Mouse (Mus musculus) embryonic facial prominence, embryonic 11.5 days (tissue): ENCODE measurements around the gene Btrc. TPM values are rescaled to one million over a fixed set of nuclear protein-coding genes. Genes with fewer than 3 reads are reported as not detected.
"Not testable (repeated sequence)": the region's sequence is repeated elsewhere in the genome, so short reads cannot be mapped to it uniquely, and the experiment has no call there.

ENCODE experiments used
- ATAC-seq: fragments of 200-750 bp; cut with Nextera tagmentation; replicated peaks from 2 replicates; pipeline ENCODE4 v1.8.0; 2017; ENCODE audit warnings: low read depth; ENCODE audit not compliant: insufficient number of reproducible peaks, low FRiP score, low TSS enrichment
- DNase-seq: peaks from one replicate; pipeline ENCODE4 v3.0.0-alpha.2; 2015; ENCODE audit warnings: low spot score
- H3K27ac ChIP-seq: fragments of 300-500 bp; sonication (generic); replicated peaks from 2 replicates; pipeline ENCODE4 v1.5.1; 2014; ENCODE audit warnings: mild to moderate bottlenecking, low read depth, low read length, control low read depth
- H3K27me3 ChIP-seq: fragments of 300-500 bp; sonication (generic); 2 replicates; pipeline ENCODE4 v1.6.1; 2014; ENCODE audit warnings: mild to moderate bottlenecking, low read length, moderate library complexity, mixed read lengths; ENCODE audit not compliant: control insufficient read depth, insufficient read depth
- H3K36me3 ChIP-seq: fragments of 300-500 bp; sonication (generic); replicated peaks from 2 replicates; pipeline ENCODE4 v1.6.1; 2014; ENCODE audit warnings: low read depth, mild to moderate bottlenecking, low read length, moderate library complexity, mixed read lengths; ENCODE audit not compliant: control insufficient read depth, insufficient read depth
- H3K4me1 ChIP-seq: fragments of 300-500 bp; sonication (generic); 2 replicates; pipeline ENCODE4 v1.6.1; 2014; ENCODE audit warnings: low read length, mixed read lengths; ENCODE audit not compliant: control insufficient read depth, insufficient read depth
- H3K4me2 ChIP-seq: fragments of 300-500 bp; sonication (generic); 2 replicates; pipeline ENCODE4 v1.6.1; 2014; ENCODE audit warnings: low read depth, mild to moderate bottlenecking, control low read depth, low read length, moderate library complexity
- H3K4me3 ChIP-seq: fragments of 300-500 bp; sonication (generic); 2 replicates; pipeline ENCODE4 v1.5.1; 2014; ENCODE audit warnings: low read depth, low read length, control low read depth
- H3K9ac ChIP-seq: fragments of 300-500 bp; sonication (generic); replicated peaks from 2 replicates; pipeline ENCODE4 v1.6.1; 2014; ENCODE audit warnings: mild to moderate bottlenecking, control low read depth, low read length
- H3K9me3 ChIP-seq: fragments of 300-500 bp; sonication (generic); replicated peaks from 2 replicates; pipeline ENCODE4 v1.6.1; 2016; ENCODE audit warnings: mild to moderate bottlenecking, low read length, inconsistent platforms, mixed read lengths; ENCODE audit not compliant: control insufficient read depth
- WGBS: fragments of 180-500 bp; shearing (Covaris S2); extraction: QIAGEN DNeasy Blood & Tissue Kit; methylation state at CpG from one replicate; pipeline ENCODE4 v1.1.7; 2014; 5-methylcytosine and 5-hydroxymethylcytosine counted together
- polyA plus RNA-seq: library from polyadenylated mRNA; unstranded; fragments of >200 nt; fragmentation: Nextera tagmentation; extraction: Ambion mirVana; gene quantifications from 2 replicates; pipeline ENCODE4 v1.2.1, GENCODE M21; 2014

Btrc gene
- polyA plus RNA-seq, 1 experiment from 2014 or later, result 56.0 TPM

- DNase-seq (no peak), ATAC-seq (no peak)
- Histone ChIP-seq H3K4me3 (no peak overlapping the region), H3K9ac (no peak overlapping the region), H3K27me3 (no peaks in the 10 kb centered on the region), H3K4me1 (no peaks in the 10 kb centered on the region), H3K4me2 (no peak overlapping the region), H3K9me3 (no peaks in the 10 kb centered on the region), H3K27ac (no peak overlapping the region), H3K36me3 (no peaks in the 10 kb centered on the region)
- whole genome bisulfite sequencing, result 67% methylated on average over 4 of the region's 4 CpGs
These were observed 15.3 kb upstream of the Btrc start for GRCm38 (mm10) chr19:45348188-45348587.

DNA sequence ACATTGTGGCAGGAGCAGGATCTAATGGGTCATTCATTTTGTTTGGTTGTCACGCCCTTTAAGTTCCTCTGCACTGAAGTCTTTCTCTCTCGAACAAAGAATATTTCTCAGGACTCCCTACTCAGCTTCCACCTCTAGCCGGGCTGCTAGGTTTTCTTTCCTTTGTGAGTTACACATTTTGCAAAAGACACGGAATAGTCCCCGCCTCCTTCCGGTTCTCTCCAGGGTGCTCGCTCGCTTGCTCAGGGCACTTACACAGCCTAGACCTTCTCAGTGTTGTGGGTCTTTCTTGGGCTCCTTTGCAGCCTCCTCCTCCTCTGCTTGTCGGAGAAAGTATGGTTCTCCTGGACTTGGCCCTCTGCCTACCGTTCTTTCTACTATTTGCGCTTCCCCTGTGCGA lies 13.1 kb upstream of the Btrc start:
- H3K9me3 ChIP-seq, result no peaks in the 10 kb centered on the region
- H3K36me3 ChIP-seq, result no peaks in the 10 kb centered on the region
- H3K4me3 ChIP-seq, result no peak overlapping the region
- DNase-seq (no peak), ATAC-seq (no peak)
- no peak overlapping the region for H3K4me2 ChIP-seq
- no peak overlapping the region for H3K9ac ChIP-seq
- H3K27ac ChIP-seq, result no peak overlapping the region
- no peaks in the 10 kb centered on the region for H3K27me3 ChIP-seq
- 62% methylated on average over 12 of the region's 12 CpGs for WGBS
- H3K4me1 ChIP-seq, result no peaks in the 10 kb centered on the region

GRCm38 (mm10) chr19:45352706-45353105 lies 10.8 kb upstream of the Btrc start:
- ATAC-seq, H3K4me3 ChIP-seq, H3K27me3 ChIP-seq, H3K9ac ChIP-seq, H3K9me3 ChIP-seq, H3K4me1 ChIP-seq, DNase-seq, H3K27ac ChIP-seq, H3K36me3 ChIP-seq, H3K4me2 ChIP-seq: not testable (repeated sequence)
- 84% methylated on average over 7 of the region's 7 CpGs for WGBS

DNA sequence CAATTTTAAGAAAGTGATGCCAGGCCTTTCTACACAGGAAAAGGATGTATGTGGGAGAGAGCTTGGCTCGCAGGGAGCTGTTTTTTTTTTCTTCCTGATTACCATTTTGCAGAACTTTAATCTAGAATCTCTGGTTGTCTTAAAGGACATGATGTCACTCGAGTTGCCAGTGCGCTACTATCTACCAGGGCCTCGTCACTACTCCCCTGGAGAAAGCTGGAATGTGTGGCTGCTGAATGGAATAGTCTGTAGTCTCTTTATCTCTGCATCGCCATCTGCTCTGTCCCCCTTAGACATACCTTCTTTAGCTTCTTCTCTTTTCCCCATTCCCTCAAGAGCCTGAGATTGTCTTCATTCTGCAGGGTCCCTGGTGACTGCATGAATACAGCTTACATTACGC lies 7.9 kb upstream of the Btrc start:
- ATAC-seq (no peak), DNase-seq (no peak)
- no peaks in the 10 kb centered on the region for H3K27me3 ChIP-seq
- no peaks in the 10 kb centered on the region for H3K36me3 ChIP-seq
- no peaks in the 10 kb centered on the region for H3K4me1 ChIP-seq
- no peak overlapping the region for H3K4me3 ChIP-seq
- H3K27ac ChIP-seq, result no peak overlapping the region
- no peak overlapping the region for H3K4me2 ChIP-seq
- H3K9ac ChIP-seq, result no peak overlapping the region
- WGBS, result 82% methylated on average over 6 of the region's 6 CpGs
- no peaks in the 10 kb centered on the region for H3K9me3 ChIP-seq

- H3K36me3 ChIP-seq, H3K27ac ChIP-seq, H3K27me3 ChIP-seq, H3K4me2 ChIP-seq, ATAC-seq, H3K4me3 ChIP-seq, H3K9ac ChIP-seq, H3K9me3 ChIP-seq, H3K4me1 ChIP-seq, DNase-seq: not testable (repeated sequence)
- 80% methylated on average over 6 of the region's 6 CpGs for WGBS
These were observed 6.7 kb upstream of the Btrc start for GRCm38 (mm10) chr19:45356868-45357267.

DNA sequence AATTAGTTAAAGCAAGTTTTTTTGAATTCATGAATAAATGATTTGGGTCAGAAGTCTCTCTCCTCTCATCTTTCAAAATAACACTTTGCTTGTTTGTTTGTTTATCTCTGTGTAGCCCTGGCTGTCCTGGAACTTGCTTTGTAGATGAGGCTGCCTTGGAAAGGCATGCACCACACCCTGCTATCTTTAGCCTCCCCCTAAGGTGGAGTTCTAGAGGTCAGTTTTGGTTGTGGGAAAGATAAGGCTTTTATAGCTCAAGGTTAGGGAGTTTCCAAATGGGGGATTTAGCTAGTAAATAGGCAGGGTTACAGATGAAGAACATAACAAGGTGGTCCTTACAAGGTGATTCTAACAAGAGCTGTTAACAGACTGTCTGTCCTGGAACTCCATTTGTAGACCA lies 3.0 kb upstream of the Btrc start:
- no peaks in the 10 kb centered on the region for H3K36me3 ChIP-seq
- no peak overlapping the region for H3K27ac ChIP-seq
- no peaks in the 10 kb centered on the region for H3K27me3 ChIP-seq
- no peaks in the 10 kb centered on the region for H3K4me1 ChIP-seq
- no peak for ATAC-seq
- H3K4me3 ChIP-seq, result no peak overlapping the region
- H3K9ac ChIP-seq, result no peak overlapping the region
- H3K4me2 ChIP-seq, result no peak overlapping the region
- no peaks in the 10 kb centered on the region for H3K9me3 ChIP-seq
- no peak for DNase-seq

- no peaks in the 10 kb centered on the region for H3K9me3 ChIP-seq
- H3K27me3 ChIP-seq, result no peaks in the 10 kb centered on the region
- peak; percentile 67 for DNase-seq
- peak overlapping the region; percentile 85 for H3K9ac ChIP-seq
- H3K4me1 ChIP-seq, result no peaks in the 10 kb centered on the region
- H3K27ac ChIP-seq, result peak overlapping the region; percentile 85
- under 1% methylated on average over 20 of the region's 20 CpGs for WGBS
- H3K4me3 ChIP-seq, result peak overlapping the region; percentile 78
- peak overlapping the region; percentile 72 for H3K4me2 ChIP-seq
- no peaks in the 10 kb centered on the region for H3K36me3 ChIP-seq
- ATAC-seq, result peak; percentile 84
These were observed 428 bp downstream of the Btrc start for GRCm38 (mm10) chr19:45363933-45364391.

GRCm38 (mm10) chr19:45366651-45367050 lies 3.1 kb downstream of the Btrc start:
- no peak for ATAC-seq
- H3K36me3 ChIP-seq, result no peaks in the 10 kb centered on the region
- no peaks in the 10 kb centered on the region for H3K9me3 ChIP-seq
- H3K9ac ChIP-seq, result no peak overlapping the region
- no peak for DNase-seq
- H3K27me3 ChIP-seq, result no peaks in the 10 kb centered on the region
- no peaks in the 10 kb centered on the region for H3K4me1 ChIP-seq
- no peak overlapping the region for H3K27ac ChIP-seq
- no peak overlapping the region for H3K4me2 ChIP-seq
- H3K4me3 ChIP-seq, result no peak overlapping the region
- 90% methylated on average over 7 of the region's 7 CpGs for whole genome bisulfite sequencing
